Mouse (Mus musculus) MEL (cell line): ENCODE data around the gene Stxbp1. TPM values are rescaled to one million over a fixed set of nuclear protein-coding genes. Genes with fewer than 3 reads are reported as not detected.

Experiments
- DNase-seq: peaks from one replicate; pipeline ENCODE4 v3.0.0; 2011; ENCODE audit warnings: low read depth, low spot score
- H3K27ac ChIP-seq: 2 replicates; pipeline ENCODE4 v1.5.1; 2012; ENCODE audit warnings: low read depth, mild to moderate bottlenecking, control low read depth, low read length, moderate library complexity; ENCODE audit not compliant: control insufficient read depth
- H3K27me3 ChIP-seq, 2 experiments: fragments of 150-350 bp in 1 of 2; sonication (generic) in 1 of 2; 2 replicates each; pipeline ENCODE4 v1.6.1; 2012; ENCODE audit warnings: low read length in 2 of 2, mild to moderate bottlenecking in 2 of 2, improper control_type of control experiment in 1 of 2, moderate library complexity in 1 of 2; ENCODE audit not compliant: insufficient read depth in 2 of 2, control insufficient read depth in 1 of 2
- H3K36me3 ChIP-seq, 2 experiments: 2 replicates each; pipeline ENCODE4 v1.6.1; 2012 to 2014; ENCODE audit warnings: low read length in 2 of 2, improper control_type of control experiment in 1 of 2, inconsistent platforms in 1 of 2, mild to moderate bottlenecking in 1 of 2; ENCODE audit not compliant: insufficient read depth in 2 of 2, control insufficient read depth in 1 of 2
- H3K4me1 ChIP-seq, 2 experiments: fragments of 150-350 bp in 1 of 2; sonication (generic) in 1 of 2; 2 replicates each; pipeline ENCODE4 v1.6.1; 2012; ENCODE audit warnings: low read length in 2 of 2, improper control_type of control experiment in 1 of 2, mild to moderate bottlenecking in 1 of 2; ENCODE audit not compliant: insufficient read depth in 2 of 2, control insufficient read depth in 1 of 2
- H3K4me3 ChIP-seq, 2 experiments: fragments of 150-350 bp in 1 of 2; sonication (generic) in 1 of 2; 2 replicates each; pipeline ENCODE4 v1.5.1; 2012; ENCODE audit warnings: low read depth in 2 of 2, low read length in 2 of 2, mild to moderate bottlenecking in 2 of 2, moderate library complexity in 2 of 2, control low read depth in 1 of 2, improper control_type of control experiment in 1 of 2; ENCODE audit not compliant: control insufficient read depth in 1 of 2, insufficient read depth in 1 of 2
- H3K79me2 ChIP-seq: 2 replicates; pipeline ENCODE4 v1.6.1; 2012; ENCODE audit warnings: mild to moderate bottlenecking, low read length, moderate library complexity; ENCODE audit not compliant: control insufficient read depth, poor library complexity, insufficient read depth
- H3K9ac ChIP-seq: 2 replicates; pipeline ENCODE4 v1.6.1; 2012; ENCODE audit warnings: low read depth, mild to moderate bottlenecking, control low read depth, low read length, moderate library complexity; ENCODE audit not compliant: control insufficient read depth, poor library complexity, severe bottlenecking
- H3K9me3 ChIP-seq: fragments of 150-350 bp; sonication (generic); replicated peaks from 2 replicates; pipeline ENCODE4 v1.6.1; 2012; ENCODE audit warnings: mild to moderate bottlenecking, low read length, improper control_type of control experiment, moderate library complexity; ENCODE audit not compliant: insufficient read depth
- BHLHE40 ChIP-seq: IDR thresholded peaks from 2 replicates; pipeline ENCODE4 v1.6.1; 2012; ENCODE audit warnings: low read depth, mild to moderate bottlenecking, inconsistent platforms, low read length, improper control_type of control experiment, borderline replicate concordance
- CTCF ChIP-seq, 3 experiments: IDR thresholded peaks in 2 of 3; conservative IDR thresholded peaks in 1 of 3; 2 replicates each; pipeline ENCODE4 v1.5.1; 2011 to 2012; ENCODE audit warnings: low read length in 3 of 3, low read depth in 2 of 3, mild to moderate bottlenecking in 2 of 3, improper control_type of control experiment in 1 of 3, inconsistent platforms in 1 of 3, mixed read lengths in 1 of 3, moderate library complexity in 1 of 3; ENCODE audit not compliant: control insufficient read depth in 1 of 3, insufficient read depth in 1 of 3, poor library complexity in 1 of 3, severe bottlenecking in 1 of 3
- EP300 ChIP-seq, 2 experiments: IDR thresholded peaks; 2 replicates each; pipeline ENCODE4 v1.6.1; 2011; ENCODE audit warnings: improper control_type of control experiment in 2 of 2, low read length in 2 of 2, low read depth in 1 of 2, mild to moderate bottlenecking in 1 of 2
- GATA1 ChIP-seq: IDR thresholded peaks from 2 replicates; pipeline ENCODE4 v1.6.1; 2011; ENCODE audit warnings: low read depth, low read length, improper control_type of control experiment
- HCFC1 ChIP-seq: IDR thresholded peaks from 2 replicates; pipeline ENCODE4 v1.6.1; 2012; ENCODE audit warnings: low read depth, mild to moderate bottlenecking, inconsistent platforms, low read length, improper control_type of control experiment, moderate library complexity
- JUND ChIP-seq: IDR thresholded peaks from 2 replicates; pipeline ENCODE4 v1.6.1; 2011; ENCODE audit warnings: low read depth, mild to moderate bottlenecking, improper control_type of control experiment, low read length
- KAT2A ChIP-seq: conservative IDR thresholded peaks from 2 replicates; pipeline ENCODE4 v1.6.1; 2012; ENCODE audit warnings: low read depth, low read length, improper control_type of control experiment, inconsistent platforms
- MAFK ChIP-seq: IDR thresholded peaks from 2 replicates; pipeline ENCODE4 v1.6.1; 2011; ENCODE audit warnings: low read depth, mild to moderate bottlenecking, low read length, improper control_type of control experiment, borderline replicate concordance
- MAX ChIP-seq: IDR thresholded peaks from 2 replicates; pipeline ENCODE4 v1.6.1; 2011; ENCODE audit warnings: low read length, improper control_type of control experiment
- MAZ ChIP-seq: IDR thresholded peaks from 2 replicates; pipeline ENCODE4 v1.6.1; 2012; ENCODE audit warnings: low read depth, mild to moderate bottlenecking, inconsistent platforms, low read length, improper control_type of control experiment
- MEF2A ChIP-seq: IDR thresholded peaks from 2 replicates; pipeline ENCODE4 v1.6.1; 2014; ENCODE audit warnings: low read depth, mild to moderate bottlenecking, inconsistent platforms, low read length, improper control_type of control experiment; ENCODE audit not compliant: poor library complexity, insufficient replicate concordance, severe bottlenecking; ENCODE audit errors: extremely low read depth
- MXI1 ChIP-seq: IDR thresholded peaks from 2 replicates; pipeline ENCODE4 v1.6.1; 2011; ENCODE audit warnings: mild to moderate bottlenecking, low read depth, low read length, improper control_type of control experiment
- MYB ChIP-seq: IDR thresholded peaks from 2 replicates; pipeline ENCODE4 v1.6.1; 2011; ENCODE audit warnings: mild to moderate bottlenecking, low read depth, low read length, improper control_type of control experiment
- MYC ChIP-seq: IDR thresholded peaks from 2 replicates; pipeline ENCODE4 v1.6.1; 2011; ENCODE audit warnings: low read depth, mild to moderate bottlenecking, low read length, improper control_type of control experiment, moderate library complexity
- NELFE ChIP-seq: IDR thresholded peaks from 2 replicates; pipeline ENCODE4 v1.6.1; 2011; ENCODE audit warnings: low read depth, low read length, improper control_type of control experiment
- POLR2A ChIP-seq, 2 experiments: IDR thresholded peaks; 2 replicates each; pipeline ENCODE4 v1.6.1; 2011 to 2012; ENCODE audit warnings: low read length in 2 of 2, mild to moderate bottlenecking in 2 of 2, control low read depth in 1 of 2, improper control_type of control experiment in 1 of 2, low read depth in 1 of 2, moderate library complexity in 1 of 2; ENCODE audit not compliant: control insufficient read depth in 1 of 2, insufficient read depth in 1 of 2, poor library complexity in 1 of 2
- POLR2AphosphoS2 ChIP-seq: IDR thresholded peaks from 2 replicates; pipeline ENCODE4 v1.6.1; 2011; ENCODE audit warnings: low read length, improper control_type of control experiment
- POLR2AphosphoS5 ChIP-seq: IDR thresholded peaks from 2 replicates; pipeline ENCODE4 v1.6.1; 2012; ENCODE audit warnings: low read depth, borderline replicate concordance, mild to moderate bottlenecking, inconsistent platforms, low read length, moderate library complexity, mixed read lengths
- RAD21 ChIP-seq: IDR thresholded peaks from 2 replicates; pipeline ENCODE4 v1.6.1; 2011; ENCODE audit warnings: mild to moderate bottlenecking, low read depth, low read length, improper control_type of control experiment
- RCOR1 ChIP-seq: IDR thresholded peaks from 2 replicates; pipeline ENCODE4 v1.6.1; 2012; ENCODE audit warnings: low read depth, mild to moderate bottlenecking, inconsistent platforms, low read length, improper control_type of control experiment
- SIN3A ChIP-seq: IDR thresholded peaks from 2 replicates; pipeline ENCODE4 v1.6.1; 2012; ENCODE audit warnings: low read length, improper control_type of control experiment, inconsistent platforms
- SMC3 ChIP-seq: IDR thresholded peaks from 2 replicates; pipeline ENCODE4 v1.6.1; 2011; ENCODE audit warnings: low read depth, low read length, improper control_type of control experiment
- TAL1 ChIP-seq: IDR thresholded peaks from 2 replicates; pipeline ENCODE4 v1.6.1; 2012; ENCODE audit warnings: mild to moderate bottlenecking, inconsistent platforms, low read length, moderate library complexity, mixed read lengths
- TBP ChIP-seq: IDR thresholded peaks from 2 replicates; pipeline ENCODE4 v1.8.0; 2011; ENCODE audit warnings: low read depth, low read length, improper control_type of control experiment
- USF1 ChIP-seq: IDR thresholded peaks from 2 replicates; pipeline ENCODE4 v1.6.1; 2014; ENCODE audit warnings: low read depth, mild to moderate bottlenecking, inconsistent platforms, low read length, improper control_type of control experiment, moderate library complexity
- ZC3H11A ChIP-seq: IDR thresholded peaks from 2 replicates; pipeline ENCODE4 v1.6.1; 2012; ENCODE audit warnings: low read depth, mild to moderate bottlenecking, inconsistent platforms, low read length, improper control_type of control experiment
- polyA plus RNA-seq, 2 experiments: library from polyadenylated mRNA; stranded (reverse) in 1 of 2; unstranded in 1 of 2; fragments of >175 nt in 1 of 2; fragments of >200 nt in 1 of 2; gene quantifications; 2 replicates each; pipeline versions ENCODE4 v1.2.1 to v1.2.4; 2012; ENCODE audit warnings: low replicate concordance in 2 of 2, low read depth in 1 of 2; ENCODE audit not compliant: insufficient read length in 2 of 2, insufficient read depth in 1 of 2, missing spikeins in 1 of 2
- total RNA-seq: library from RNA; depleted of rRNA; stranded (reverse); fragments of 300-350 nt; gene quantifications from 2 replicates; pipeline ENCODE4 v1.2.3, GENCODE M21; 2012; rRNA removed

Gene Stxbp1
- total RNA-seq (7.1 and 8.2 TPM in 2 replicates), polyA plus RNA-seq (10 to 100 TPM in 1 of 2 experiments, not detected in 1; 33.2 TPM)

GRCm38 (mm10) chr2:32846805-32847467, at the start of gene Stxbp1:
Gene Stxbp1, minus strand, starts transcription at chr2:32847245.
- Histone ChIP-seq H3K27me3 (no peaks in the 10 kb centered on the region), H3K4me1 (peaks cover 3 to 10% of the 10 kb centered on the region in 2 experiments), H3K36me3 (peaks cover 0 to 12% of the 10 kb centered on the region in 2 experiments; a peak in 2 of 4 replicates), H3K9me3 (no peaks in the 10 kb centered on the region), H3K9ac (peak within 1 kb of the TSS; percentile 77), H3K4me3 (peak within 1 kb of the TSS; percentile 75 to 95), H3K79me2 (peaks cover 7% of the 10 kb centered on the region), H3K27ac (peak within 1 kb of the TSS; percentile 57)
- DNase-seq = peak; percentile 91
- peak; percentile 63 for TF ChIP-seq NELFE
- no peak for TF ChIP-seq USF1
- peak; percentile 60; the same call in 1 of the 2 replicates for TF ChIP-seq SIN3A
- TF ChIP-seq TAL1 = no peak
- TF ChIP-seq MYB = no peak
- peak in 1 of 3 experiments; percentile 16; a peak in 2 of 6 replicates for TF ChIP-seq CTCF (IDR thresholded peaks at IDR 0.05 in 2 of 3, conservative IDR thresholded peaks at IDR 0.05 in 1 of 3; ENCODE audit: control insufficient read depth in 1 of 3, insufficient read depth in 1 of 3, low read depth in 2 of 3, low read length in 3 of 3, poor library complexity in 1 of 3, severe bottlenecking in 1 of 3)
- no peak for TF ChIP-seq TBP
- TF ChIP-seq ZC3H11A = no peak
- no peak for TF ChIP-seq GATA1
- TF ChIP-seq JUND = no peak
- TF ChIP-seq RCOR1 = no peak
- TF ChIP-seq HCFC1 = peak; percentile 60; the same call in 1 of the 2 replicates
- TF ChIP-seq MEF2A = no peak
- TF ChIP-seq MAFK = no peak
- TF ChIP-seq MXI1 = no peak; the same call in 1 of the 2 replicates
- no peak for TF ChIP-seq RAD21
- TF ChIP-seq POLR2A (IDR thresholded peaks at IDR 0.05; ENCODE audit: control insufficient read depth in 1 of 2, insufficient read depth in 1 of 2, low read depth in 1 of 2, low read length in 2 of 2, poor library complexity in 1 of 2) = peak; percentile 62 to 67; a peak in 2 of 4 replicates
- TF ChIP-seq KAT2A = no peak
- no peak for TF ChIP-seq POLR2AphosphoS2

- DNase-seq = no peak
- Histone ChIP-seq H3K36me3 (peaks cover 0 to 36% of the 10 kb centered on the region in 2 experiments; a peak in 2 of 4 replicates), H3K4me3 (no peak overlapping the region), H3K4me1 (peaks cover 18 to 47% of the 10 kb centered on the region in 2 experiments), H3K9ac (no peak overlapping the region), H3K27ac (no peak overlapping the region), H3K79me2 (no peaks in the 10 kb centered on the region), H3K27me3 (no peaks in the 10 kb centered on the region), H3K9me3 (no peaks in the 10 kb centered on the region)
- TF ChIP-seq MYC (no peak), POLR2AphosphoS5 (no peak), MYB (no peak), MAZ (no peak), MXI1 (no peak), MAX (no peak), EP300 (IDR thresholded peaks at IDR 0.05; ENCODE audit: low read depth in 1 of 2, low read length in 2 of 2) (no peak), BHLHE40 (no peak), USF1 (no peak), HCFC1 (no peak), POLR2AphosphoS2 (no peak), KAT2A (no peak), CTCF (IDR thresholded peaks at IDR 0.05 in 2 of 3, conservative IDR thresholded peaks at IDR 0.05 in 1 of 3; ENCODE audit: control insufficient read depth in 1 of 3, insufficient read depth in 1 of 3, low read depth in 2 of 3, low read length in 3 of 3, poor library complexity in 1 of 3, severe bottlenecking in 1 of 3) (no peak), SMC3 (no peak)
Measured at GRCm38 (mm10) chr2:32896507-32897147, 49.6 kb upstream of the Stxbp1 start.
